Mouse (Mus musculus) stomach, embryonic 16.5 days (tissue): Measurements from ENCODE around the gene Srp54b. TPM values are rescaled to one million over a fixed set of nuclear protein-coding genes. Genes with fewer than 3 reads are reported as not detected.
A peak's percentile ranks its signal among the peaks of the same experiment; 100 is the strongest.
"Not testable (repeated sequence)": the region's sequence is repeated elsewhere in the genome, so short reads cannot be mapped to it uniquely, and the experiment has no call there.

Experiments
- ATAC-seq: fragments of 200-750 bp; cut with Nextera tagmentation; 2 replicates; pipeline ENCODE4 v1.8.0; 2017; ENCODE audit warnings: moderate number of reproducible peaks, moderate TSS enrichment; ENCODE audit not compliant: insufficient read depth, low FRiP score
- H3K27ac ChIP-seq: fragments of 300-500 bp; sonication (generic); 2 replicates; pipeline ENCODE4 v1.5.1; 2014; ENCODE audit warnings: low read length
- H3K27me3 ChIP-seq: fragments of 300-500 bp; sonication (generic); 2 replicates; pipeline ENCODE4 v1.6.1; 2014; ENCODE audit warnings: low read length, control low read depth, mixed read lengths; ENCODE audit not compliant: control insufficient read depth, insufficient read depth
- H3K36me3 ChIP-seq: fragments of 300-500 bp; sonication (generic); 2 replicates; pipeline ENCODE4 v1.6.1; 2014; ENCODE audit warnings: low read length; ENCODE audit not compliant: control insufficient read depth, insufficient read depth
- H3K4me1 ChIP-seq: fragments of 300-500 bp; sonication (generic); 2 replicates; pipeline ENCODE4 v1.6.1; 2014; ENCODE audit warnings: low read length, control low read depth, mixed read lengths; ENCODE audit not compliant: control insufficient read depth, insufficient read depth
- H3K4me2 ChIP-seq: fragments of 300-500 bp; sonication (generic); 2 replicates; pipeline ENCODE4 v1.6.1; 2014; ENCODE audit warnings: low read depth, low read length, mixed read lengths
- H3K4me3 ChIP-seq: fragments of 300-500 bp; sonication (generic); replicated peaks from 2 replicates; pipeline ENCODE4 v1.5.1; 2014; ENCODE audit warnings: mild to moderate bottlenecking, low read length
- H3K9ac ChIP-seq: fragments of 300-500 bp; sonication (generic); 2 replicates; pipeline ENCODE4 v1.6.1; 2014; ENCODE audit warnings: low read length
- H3K9me3 ChIP-seq: fragments of 300-500 bp; sonication (generic); replicated peaks from 2 replicates; pipeline ENCODE4 v1.6.1; 2016; ENCODE audit warnings: low read length, control low read depth; ENCODE audit not compliant: control insufficient read depth
- WGBS: fragments of 180-500 bp; shearing (Covaris S2); extraction: QIAGEN DNeasy Blood & Tissue Kit; methylation state at CpG from one replicate; pipeline ENCODE4 v1.1.7; 2014; 5-methylcytosine and 5-hydroxymethylcytosine counted together
- polyA plus RNA-seq: library from polyadenylated mRNA; unstranded; fragments of >200 nt; fragmentation: Nextera tagmentation; extraction: Ambion mirVana; gene quantifications from 2 replicates; pipeline ENCODE4 v1.2.1, GENCODE M21; 2015

The Srp54b gene
- polyA plus RNA-seq, 1 experiment from 2014 or later: 62.1 TPM

DNA sequence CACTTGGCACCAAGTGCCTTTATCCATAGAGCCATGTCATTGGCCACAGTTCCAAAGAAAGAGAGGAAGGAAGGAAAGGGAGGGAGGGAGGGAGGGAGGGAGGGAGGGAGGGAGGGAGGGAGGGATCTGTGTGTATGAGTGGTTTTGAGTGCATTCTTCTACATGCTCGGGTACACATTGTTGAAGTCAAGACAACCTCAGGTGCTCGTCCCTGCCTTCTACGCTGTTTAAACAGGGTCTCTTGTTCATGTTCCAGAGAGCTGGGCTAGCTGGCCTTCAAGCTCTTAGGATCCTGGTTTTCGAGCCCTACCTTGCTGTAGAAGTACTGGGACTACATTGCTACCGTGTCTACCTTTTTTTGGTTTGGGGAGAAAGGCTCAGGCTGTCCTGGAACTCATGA, 34.2 kb downstream of the Srp54b start:
- not testable (repeated sequence) for H3K9ac ChIP-seq, H3K4me1 ChIP-seq, H3K4me3 ChIP-seq, H3K36me3 ChIP-seq, ATAC-seq, H3K4me2 ChIP-seq, H3K27me3 ChIP-seq, H3K27ac ChIP-seq, H3K9me3 ChIP-seq
- no CpG with 5 or more reads among the region's 5 CpGs for WGBS

DNA sequence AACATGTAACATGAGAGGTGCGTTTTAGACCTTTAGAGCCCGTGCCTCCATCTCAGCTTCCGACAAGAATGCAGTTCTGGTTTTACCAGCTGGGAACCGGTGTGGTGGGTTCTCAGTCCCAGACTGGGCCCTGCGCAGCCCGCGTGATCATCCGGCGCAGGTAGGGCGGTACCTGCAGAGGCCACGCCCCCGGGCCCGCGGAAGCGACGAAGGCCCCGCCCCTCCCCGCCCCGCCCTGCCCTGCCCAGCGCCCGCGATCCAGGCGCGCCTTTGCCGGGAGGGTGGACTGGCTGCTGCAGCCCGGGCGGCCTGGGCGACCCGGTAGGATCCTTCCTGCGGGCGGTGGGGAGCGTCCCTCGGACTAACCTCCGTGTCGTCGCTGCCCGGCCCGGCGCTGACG, 44.4 kb downstream of the Srp54b start, which contains the start of gene 1700047I17Rik2:
Gene 1700047I17Rik2 (plus strand): TSS at position 287 of the 400 bp plus-strand sequence.
- H3K27ac ChIP-seq, H3K4me2 ChIP-seq, H3K36me3 ChIP-seq, H3K9ac ChIP-seq, H3K4me1 ChIP-seq, H3K9me3 ChIP-seq, H3K4me3 ChIP-seq, H3K27me3 ChIP-seq: not testable (repeated sequence)
- no CpG with 5 or more reads among the region's 40 CpGs for WGBS
- peak; percentile 99 for ATAC-seq

DNA sequence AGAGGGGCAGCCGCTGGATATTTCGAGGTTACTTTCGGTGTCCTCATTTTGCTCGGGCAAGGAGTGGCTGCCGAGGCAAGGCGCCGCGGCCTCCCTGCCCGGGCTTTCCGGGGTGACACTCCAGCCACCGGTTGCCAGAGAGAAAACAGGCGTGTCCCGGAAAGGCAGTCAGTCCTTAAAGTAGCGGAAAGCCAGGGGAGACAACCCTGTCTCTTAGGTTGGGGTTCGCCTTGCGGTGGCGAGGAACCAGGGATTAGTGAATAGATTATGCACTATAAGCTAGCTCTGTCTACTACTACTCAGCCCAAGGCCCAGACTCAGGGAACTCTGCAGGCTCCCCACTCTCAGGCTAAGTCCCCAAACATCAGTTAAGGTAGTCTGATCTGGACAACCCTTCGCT, 44.9 kb downstream of the Srp54b start:
- H3K9me3 ChIP-seq, H3K27ac ChIP-seq, H3K4me1 ChIP-seq, H3K4me3 ChIP-seq, H3K9ac ChIP-seq, H3K27me3 ChIP-seq, H3K4me2 ChIP-seq, H3K36me3 ChIP-seq: not testable (repeated sequence)
- peak; percentile 51 for ATAC-seq
- no CpG with 5 or more reads among the region's 18 CpGs for WGBS

DNA sequence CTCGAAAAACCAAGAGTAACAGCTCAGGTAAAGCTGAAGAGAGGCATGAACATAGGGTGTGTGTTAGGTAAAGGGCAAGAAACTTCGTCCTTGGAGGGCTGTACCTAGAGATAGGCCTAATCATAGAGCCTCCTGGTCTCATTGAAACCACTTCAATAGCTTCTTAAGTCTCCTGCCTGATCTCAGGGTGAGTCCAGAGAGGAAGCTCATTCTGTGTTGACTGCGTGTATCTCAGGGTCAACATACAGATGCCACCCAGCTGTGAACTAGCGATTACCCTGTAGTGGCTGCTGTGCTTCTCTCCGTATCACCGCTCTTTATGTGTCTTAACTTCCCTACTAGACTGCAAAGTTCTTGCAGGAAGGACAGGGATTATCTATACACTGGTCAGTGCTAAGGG, 58.0 kb downstream of the Srp54b start:
- H3K9me3 ChIP-seq, H3K4me1 ChIP-seq, H3K9ac ChIP-seq, H3K4me2 ChIP-seq, H3K36me3 ChIP-seq, H3K4me3 ChIP-seq, H3K27ac ChIP-seq, H3K27me3 ChIP-seq, ATAC-seq: not testable (repeated sequence)
- WGBS: no CpG with 5 or more reads among the region's 6 CpGs

DNA sequence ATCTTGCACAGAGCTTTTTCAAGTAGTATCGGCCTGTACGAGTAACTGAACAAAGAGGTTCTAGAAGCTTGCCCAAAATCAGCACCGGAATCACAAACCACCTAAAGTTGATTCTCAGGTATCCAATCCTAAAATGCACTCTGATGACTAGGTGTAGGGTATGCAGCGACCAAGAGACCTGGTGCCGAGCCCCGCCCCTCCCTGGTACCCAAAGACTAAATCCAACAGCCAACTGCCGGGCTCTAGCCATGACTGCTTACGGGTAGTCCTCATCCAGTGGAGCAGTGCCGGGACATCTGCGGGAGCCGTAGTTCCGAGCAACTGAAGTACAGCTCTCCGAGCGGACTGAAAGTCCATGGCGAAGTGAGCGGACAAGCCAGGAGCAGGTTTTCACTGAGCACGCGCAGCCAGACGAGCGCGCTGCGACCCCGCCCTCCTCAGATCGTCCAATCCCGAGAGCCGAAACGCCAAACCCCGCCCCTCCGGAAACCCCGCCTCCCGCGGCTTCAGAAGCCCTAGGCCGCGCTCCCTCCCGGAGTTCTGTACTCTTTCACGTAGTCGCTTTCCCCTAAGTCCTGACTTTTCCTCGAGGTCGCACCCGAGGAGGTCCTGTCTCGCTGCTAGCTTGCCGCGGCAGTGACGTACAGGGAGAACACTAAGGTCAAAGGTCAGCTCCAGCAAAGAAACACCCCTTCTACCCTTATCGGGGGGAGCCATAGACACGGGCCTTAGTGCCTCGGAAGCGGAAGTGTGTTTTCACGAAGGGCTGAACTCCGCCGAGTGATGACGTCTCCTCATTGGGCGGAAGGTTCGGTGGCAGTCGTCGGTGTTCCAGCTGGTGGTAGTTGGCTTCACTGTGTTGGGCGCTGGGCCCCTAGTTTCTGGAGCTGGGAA, 75.0 kb downstream of the Srp54b start, which contains the start of gene Srp54c:
Gene Srp54c (plus strand): TSS at position 543 of the 894 bp plus-strand sequence.
- not testable (repeated sequence) for H3K9me3 ChIP-seq, H3K4me1 ChIP-seq, H3K9ac ChIP-seq, H3K27me3 ChIP-seq, H3K27ac ChIP-seq, H3K36me3 ChIP-seq, H3K4me2 ChIP-seq
- peak within 1 kb of the TSS; percentile 40 for H3K4me3 ChIP-seq
- whole genome bisulfite sequencing: no CpG with 5 or more reads among the region's 57 CpGs
- peak; percentile 98 for ATAC-seq

DNA sequence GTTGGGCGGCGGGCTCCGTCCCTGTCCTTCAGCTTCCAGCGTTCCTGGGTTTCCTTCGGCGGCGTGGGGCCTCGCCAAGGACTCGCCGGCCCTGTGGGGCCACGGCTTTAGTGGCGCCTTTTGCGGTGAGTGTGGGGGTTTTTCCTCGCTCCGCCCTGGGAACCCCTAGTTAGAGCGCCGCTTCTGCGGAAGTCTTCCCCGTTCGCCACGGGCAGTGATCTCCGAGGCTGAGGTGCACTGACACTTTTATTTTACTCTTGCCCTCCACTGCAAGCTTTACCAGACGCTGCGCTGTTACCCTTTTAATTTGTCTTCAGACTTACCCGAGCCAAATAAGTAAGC, 75.6 kb downstream of the Srp54b start:
- not testable (repeated sequence) for H3K36me3 ChIP-seq, H3K9ac ChIP-seq, H3K4me2 ChIP-seq, H3K27me3 ChIP-seq, H3K4me1 ChIP-seq, H3K9me3 ChIP-seq, H3K27ac ChIP-seq
- peak; percentile 46 for ATAC-seq
- H3K4me3 ChIP-seq: peak overlapping the region; percentile 40
- under 1% methylated on average over 10 of the region's 25 CpGs for WGBS

Other genes starting within 250 kb of the Srp54b start
- not detected in 2 replicates for gene Gm20403, start 168.6 kb upstream of the Srp54b start, polyA plus RNA-seq
- 16.4 and 18.0 TPM in 2 replicates for gene Baz1a, start 140.8 kb upstream of the Srp54b start, polyA plus RNA-seq
- 25.8 and 32.9 TPM in 2 replicates for gene 2700097O09Rik, start 75.0 kb upstream of the Srp54b start, polyA plus RNA-seq
- 184 and 189 TPM in 2 replicates for gene Srp54a, start 74.8 kb upstream of the Srp54b start, polyA plus RNA-seq
- gene Fam177a, start 30.6 kb upstream of the Srp54b start, polyA plus RNA-seq: 30.9 and 31.3 TPM in 2 replicates
- not detected in 2 replicates for gene 1700047I17Rik2, start 44.5 kb downstream of the Srp54b start, polyA plus RNA-seq
- 77.0 and 79.6 TPM in 2 replicates for gene Srp54c, start 75.1 kb downstream of the Srp54b start, polyA plus RNA-seq
- 22.5 and 23.9 TPM in 2 replicates for gene 1110008L16Rik, start 144.5 kb downstream of the Srp54b start, polyA plus RNA-seq
- gene Ppp2r3c, start 147.9 kb downstream of the Srp54b start, polyA plus RNA-seq: 10.6 and 10.9 TPM in 2 replicates
- gene Psma6, start 229.1 kb downstream of the Srp54b start, polyA plus RNA-seq: 359 and 373 TPM in 2 replicates